Mouse (Mus musculus) thymus, adult 2 months (tissue): ENCODE results near the gene Gna12.

Experiments used
- CTCF ChIP-seq: fragments of 200-500 bp; IDR thresholded peaks from 2 replicates; pipeline ENCODE4 v1.5.1; 2012; ENCODE audit warnings: mild to moderate bottlenecking, control low read depth, low read length, moderate library complexity, borderline replicate concordance; ENCODE audit not compliant: control insufficient read depth, poor library complexity, insufficient read depth; ENCODE audit errors: extremely low read depth
- POLR2A ChIP-seq: fragments of 200-500 bp; IDR thresholded peaks from 2 replicates; pipeline ENCODE4 v1.6.1; 2012; ENCODE audit warnings: mild to moderate bottlenecking, low read length, control low read depth, moderate library complexity; ENCODE audit not compliant: control insufficient read depth, poor library complexity, insufficient read depth; ENCODE audit errors: extremely low read depth

DNA sequence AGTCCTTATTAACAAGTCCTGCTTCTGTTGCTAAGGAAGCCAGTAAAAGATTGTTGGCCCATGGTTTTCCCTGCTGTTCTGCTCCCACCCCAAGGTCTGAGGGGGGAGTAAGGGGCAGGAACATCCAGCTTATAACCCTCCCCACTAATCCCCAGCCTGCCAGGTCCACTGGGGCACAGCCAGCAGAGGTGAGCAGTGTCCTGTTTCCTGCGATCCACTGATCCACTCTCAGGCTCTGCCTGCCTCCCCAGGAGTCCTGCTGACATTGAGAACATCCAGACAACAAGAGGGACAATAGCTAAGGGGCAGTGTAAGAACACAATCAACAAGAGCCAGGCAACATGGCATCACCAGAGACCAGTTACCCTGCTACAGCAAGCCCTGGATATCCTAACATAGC, 3.4 kb downstream of the Gna12 start:
- TF ChIP-seq POLR2A (no peak), CTCF (no peak)
